Mouse (Mus musculus) CH12.LX (cell line): ENCODE measurements at regions not wholly inside any gene's neighbourhood (a gene's known extent, or its start where the extent isn't known, plus 50 kb on each side); places are given as distances from the start of the nearest gene placed in this dataset.

ENCODE experiments used
- BHLHE40 ChIP-seq: IDR thresholded peaks from 2 replicates; pipeline ENCODE4 v1.6.1; 2011; ENCODE audit warnings: mild to moderate bottlenecking, low read depth, low read length, improper control_type of control experiment
- CHD1 ChIP-seq: IDR thresholded peaks from 2 replicates; pipeline ENCODE4 v1.6.1; 2012; ENCODE audit warnings: low read depth, low read length, improper control_type of control experiment, inconsistent platforms
- CTCF ChIP-seq, 2 experiments: IDR thresholded peaks in 1 of 2; conservative IDR thresholded peaks in 1 of 2; 2 replicates each; pipeline ENCODE4 v1.5.1; 2011 to 2012; ENCODE audit warnings: low read depth in 2 of 2, low read length in 2 of 2, improper control_type of control experiment in 1 of 2, inconsistent platforms in 1 of 2, mild to moderate bottlenecking in 1 of 2, moderate library complexity in 1 of 2
- ELF1 ChIP-seq: IDR thresholded peaks from 2 replicates; pipeline ENCODE4 v1.6.1; 2014; ENCODE audit warnings: low read depth, mild to moderate bottlenecking, inconsistent platforms, low read length, improper control_type of control experiment
- KAT2A ChIP-seq: IDR thresholded peaks from 2 replicates; pipeline ENCODE4 v1.6.1; 2012; ENCODE audit warnings: low read length, improper control_type of control experiment, inconsistent platforms; ENCODE audit not compliant: insufficient replicate concordance
- MAX ChIP-seq: IDR thresholded peaks from 2 replicates; pipeline ENCODE4 v1.6.1; 2011; ENCODE audit warnings: low read length, improper control_type of control experiment
- MAZ ChIP-seq: IDR thresholded peaks from 2 replicates; pipeline ENCODE4 v1.6.1; 2012; ENCODE audit warnings: low read depth, mild to moderate bottlenecking, inconsistent platforms, low read length, improper control_type of control experiment, moderate library complexity
- MEF2A ChIP-seq: IDR thresholded peaks from 2 replicates; pipeline ENCODE4 v1.6.1; 2014; ENCODE audit warnings: low read depth, mild to moderate bottlenecking, inconsistent platforms, low read length, improper control_type of control experiment, borderline replicate concordance
- NRF1 ChIP-seq: IDR thresholded peaks from 2 replicates; pipeline ENCODE4 v1.6.1; 2014; ENCODE audit warnings: low read depth, mild to moderate bottlenecking, inconsistent platforms, low read length, improper control_type of control experiment, moderate library complexity
- POLR2A ChIP-seq: IDR thresholded peaks from 2 replicates; pipeline ENCODE4 v1.6.1; 2011; ENCODE audit warnings: low read depth, mild to moderate bottlenecking, improper control_type of control experiment, low read length
- RAD21 ChIP-seq: IDR thresholded peaks from 2 replicates; pipeline ENCODE4 v1.6.1; 2011; ENCODE audit warnings: low read depth, mild to moderate bottlenecking, low read length, improper control_type of control experiment, moderate library complexity
- ZC3H11A ChIP-seq: IDR thresholded peaks from 2 replicates; pipeline ENCODE4 v1.6.1; 2012; ENCODE audit warnings: low read depth, mild to moderate bottlenecking, inconsistent platforms, low read length, improper control_type of control experiment
- ZNF384 ChIP-seq: IDR thresholded peaks from 2 replicates; pipeline ENCODE4 v1.6.1; 2012; ENCODE audit warnings: low read depth, low read length, improper control_type of control experiment, inconsistent platforms

DNA sequence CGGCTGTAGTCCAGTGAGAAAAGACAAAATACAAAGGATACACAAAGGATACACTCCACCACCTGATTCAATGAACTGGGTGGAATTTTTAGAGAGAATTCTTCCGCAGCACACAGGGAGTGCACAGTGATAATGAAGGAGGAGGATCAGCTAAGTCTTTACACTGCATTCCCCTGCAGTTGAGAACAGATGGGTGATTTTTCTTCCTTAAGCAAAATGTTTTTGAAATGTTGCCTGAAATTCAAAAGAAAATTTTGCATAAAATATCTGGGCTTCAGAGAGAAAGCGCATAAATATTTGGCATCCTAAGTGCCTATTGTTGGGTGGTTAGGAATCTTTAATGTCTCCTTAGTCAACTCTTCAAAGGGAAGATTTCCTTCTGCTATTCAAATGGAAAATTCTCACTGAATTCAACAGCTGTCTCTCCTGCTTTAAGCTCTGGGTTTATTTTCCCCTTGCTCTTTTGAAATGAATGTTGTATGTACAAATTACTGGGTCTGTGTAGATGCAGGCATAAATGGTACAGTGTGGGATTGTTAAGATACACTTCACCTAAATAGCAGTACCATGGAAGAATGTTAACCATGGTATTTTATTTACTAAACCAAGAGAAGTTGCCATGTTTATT, 158.6 kb downstream of the Tmem168 start:
- TF ChIP-seq CHD1 (no peak), MAX (no peak), CTCF (conservative IDR thresholded peaks at IDR 0.05 in 1 of 2, IDR thresholded peaks at IDR 0.05 in 1 of 2; ENCODE audit: low read depth in 2 of 2, low read length in 2 of 2) (no peak), MEF2A (no peak), ZC3H11A (no peak), ZNF384 (no peak), RAD21 (no peak), POLR2A (no peak), ELF1 (no peak), NRF1 (no peak), BHLHE40 (no peak), MAZ (no peak), KAT2A (no peak)
